Mouse (Mus musculus) forelimb bud, embryonic 11.5 days (tissue): ENCODE measurements around the gene Akap12.

Experiments used
- DNase-seq: peaks from one replicate; pipeline ENCODE4 v3.0.0-alpha.2; 2012; ENCODE audit warnings: low read depth, low spot score

Akap12 gene

DNA sequence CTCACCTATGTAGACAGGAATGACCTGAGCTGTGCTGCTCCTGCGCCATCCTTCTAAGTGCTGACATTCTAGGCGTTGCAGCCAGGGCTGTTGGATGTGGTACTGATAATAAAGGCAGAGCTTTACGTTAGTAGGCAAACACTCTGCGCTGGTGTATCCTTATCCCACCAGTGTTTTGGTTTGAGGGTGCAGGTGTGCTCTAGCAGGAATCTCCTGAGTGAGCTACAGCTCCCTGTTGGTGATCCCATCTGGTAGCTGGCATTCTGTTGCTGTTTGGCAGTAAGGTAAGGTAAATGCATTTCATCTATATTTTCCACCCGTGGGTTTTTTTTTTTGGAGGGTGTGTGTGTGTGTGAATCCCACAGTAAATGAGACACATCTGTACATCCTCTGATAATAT, 131.9 kb downstream of the Akap12 start:
- no peak for DNase-seq

DNA sequence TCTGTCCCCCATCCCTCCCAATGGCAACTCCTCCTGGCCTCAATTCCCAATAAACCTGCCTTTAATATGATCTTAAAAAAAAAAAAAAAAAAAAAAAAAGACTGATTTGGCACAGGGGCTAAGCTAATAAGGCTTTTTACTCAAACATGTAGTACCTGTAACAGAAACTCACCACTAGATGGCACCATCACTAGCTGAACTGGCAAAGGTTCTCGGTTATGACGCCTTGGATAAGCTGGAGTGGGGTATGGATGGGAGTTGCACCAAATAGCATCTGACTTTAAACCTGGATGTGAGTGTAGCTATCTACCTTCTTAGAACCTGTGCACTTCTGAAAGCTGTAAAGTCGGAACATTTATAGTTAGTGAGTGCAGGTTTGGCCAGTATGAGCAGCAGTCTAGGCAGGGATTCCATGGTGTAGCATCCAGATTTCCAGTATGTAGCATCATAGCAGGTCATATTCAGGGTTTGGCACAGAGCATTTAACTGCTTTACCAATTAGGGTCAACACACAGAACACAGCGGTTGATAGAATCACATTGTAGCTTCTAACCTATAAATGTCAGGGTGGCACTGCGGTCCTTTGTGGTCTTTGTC, 138.8 kb downstream of the Akap12 start:
- peak; percentile 76 for DNase-seq

GRCm38 (mm10) chr10:4405511-4405910, 139.3 kb downstream of the Akap12 start:
- no peak for DNase-seq

- no peak for DNase-seq
These were observed 141.0 kb downstream of the Akap12 start for GRCm38 (mm10) chr10:4407191-4407590.
